Mouse (Mus musculus) small intestine, adult 2 months (tissue): ENCODE data around the gene Cdk6. TPM values are rescaled to one million over a fixed set of nuclear protein-coding genes. Genes with fewer than 3 reads are reported as not detected.
"Not testable (repeated sequence)": the region's sequence is repeated elsewhere in the genome, so short reads cannot be mapped to it uniquely, and the experiment has no call there.

Source experiments
- H3K27ac ChIP-seq: fragments of 200-500 bp; 2 replicates; pipeline ENCODE4 v1.5.1; 2012; ENCODE audit warnings: low read depth, low read length, control low read depth, inconsistent platforms; ENCODE audit not compliant: insufficient read depth
- H3K27me3 ChIP-seq: fragments of 200-500 bp; 2 replicates; pipeline ENCODE4 v1.6.1; 2012; ENCODE audit warnings: mild to moderate bottlenecking, moderate library complexity, low read length, inconsistent platforms; ENCODE audit not compliant: control insufficient read depth, insufficient read depth
- H3K36me3 ChIP-seq: fragments of 200-500 bp; 2 replicates; pipeline ENCODE4 v1.6.1; 2012; ENCODE audit warnings: mild to moderate bottlenecking, low read length, control low read depth, inconsistent platforms; ENCODE audit not compliant: control insufficient read depth, insufficient read depth
- H3K4me1 ChIP-seq: fragments of 200-500 bp; 2 replicates; pipeline ENCODE4 v1.6.1; 2012; ENCODE audit warnings: low read length, inconsistent platforms, mixed read lengths; ENCODE audit not compliant: control insufficient read depth, insufficient read depth, insufficient read length
- H3K4me3 ChIP-seq: fragments of 200-500 bp; 2 replicates; pipeline ENCODE4 v1.5.1; 2012; ENCODE audit warnings: low read depth, mild to moderate bottlenecking, control low read depth, inconsistent platforms, low read length, moderate library complexity
- CTCF ChIP-seq: fragments of 200-500 bp; IDR thresholded peaks from 2 replicates; pipeline ENCODE4 v1.5.1; 2012; ENCODE audit warnings: low read depth, mild to moderate bottlenecking, control low read depth, inconsistent platforms, low read length, moderate library complexity, mixed read lengths; ENCODE audit not compliant: insufficient replicate concordance, insufficient read length; ENCODE audit errors: extremely low read depth
- POLR2A ChIP-seq: fragments of 200-500 bp; IDR thresholded peaks from 2 replicates; pipeline ENCODE4 v1.6.1; 2012; ENCODE audit warnings: low read depth, mild to moderate bottlenecking, control low read depth, inconsistent platforms, low read length, moderate library complexity
- WGBS: fragments of 180-500 bp; shearing (Covaris S2); methylation state at CpG from one replicate; pipeline ENCODE4 v1.1.7; 2018; 5-methylcytosine and 5-hydroxymethylcytosine counted together
- polyA plus RNA-seq: library from polyadenylated mRNA; depleted of rRNA; stranded (reverse); fragments of >200 nt; gene quantifications from 2 replicates; pipeline ENCODE4 v1.2.3, GENCODE M21; 2012

The Cdk6 gene
- polyA plus RNA-seq, 1 experiment = 7.7 TPM

GRCm38 (mm10) chr5:3309587-3309986 is 31.7 kb upstream of the Cdk6 start:
- H3K27me3 ChIP-seq = no peaks in the 10 kb centered on the region
- no peaks in the 10 kb centered on the region for H3K4me1 ChIP-seq
- no peak overlapping the region for H3K4me3 ChIP-seq
- 86% methylated on average over 1 of the region's 1 CpGs for WGBS
- H3K27ac ChIP-seq = no peak overlapping the region
- no peaks in the 10 kb centered on the region for H3K36me3 ChIP-seq
- no peak for TF ChIP-seq CTCF

DNA sequence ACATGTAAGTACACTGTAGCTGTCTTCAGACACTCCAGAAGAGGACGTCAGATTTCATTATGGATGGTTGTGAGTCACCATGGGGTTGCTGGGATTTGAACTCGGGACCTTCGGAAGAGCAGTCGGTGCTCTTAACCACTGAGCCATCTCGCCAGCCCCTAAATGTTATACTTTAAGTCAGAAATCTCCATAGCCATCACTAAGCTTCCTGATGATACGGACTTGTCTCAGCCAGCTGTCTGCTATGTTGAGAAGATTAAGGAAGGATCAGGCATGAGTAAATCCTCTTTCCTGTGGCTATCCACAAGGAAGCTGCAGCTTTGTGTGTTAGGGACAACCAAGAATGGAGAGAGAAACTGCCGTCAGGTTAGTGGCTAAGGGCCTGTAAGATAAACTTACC is 30.1 kb upstream of the Cdk6 start:
- not testable (repeated sequence) for H3K4me3 ChIP-seq, H3K27me3 ChIP-seq, H3K4me1 ChIP-seq, H3K36me3 ChIP-seq, H3K27ac ChIP-seq
- 93% methylated on average over 7 of the region's 7 CpGs for WGBS

- H3K27me3 ChIP-seq, H3K27ac ChIP-seq, H3K36me3 ChIP-seq, H3K4me1 ChIP-seq, H3K4me3 ChIP-seq: not testable (repeated sequence)
- WGBS = 77% methylated on average over 5 of the region's 5 CpGs
These were observed 23.6 kb upstream of the Cdk6 start for GRCm38 (mm10) chr5:3317724-3318123.

DNA sequence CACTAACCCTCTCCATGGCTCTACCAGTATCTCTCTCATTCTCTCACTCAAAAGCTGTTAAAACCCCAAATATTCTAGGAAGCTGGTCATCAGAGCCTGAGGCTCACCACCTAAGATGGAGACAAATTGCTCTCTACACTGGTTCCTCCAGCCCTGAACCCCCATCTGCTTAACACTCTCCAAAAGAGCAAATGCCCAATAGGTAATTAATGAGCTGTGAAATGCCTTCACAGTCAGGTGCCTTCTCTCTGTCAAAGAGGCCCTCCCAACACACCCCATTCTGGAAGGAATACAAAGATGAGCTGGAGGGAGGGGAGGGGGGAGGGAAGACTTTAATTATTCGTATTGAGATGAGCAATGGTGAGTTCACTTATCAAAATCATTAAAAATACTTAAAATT is 21.1 kb upstream of the Cdk6 start:
- WGBS = 76% methylated on average over 1 of the region's 1 CpGs
- Histone ChIP-seq H3K36me3 (no peaks in the 10 kb centered on the region), H3K4me1 (peaks cover 2% of the 10 kb centered on the region; the same call in 1 of the 2 replicates), H3K27me3 (no peaks in the 10 kb centered on the region), H3K4me3 (no peak overlapping the region), H3K27ac (no peak overlapping the region)
- TF ChIP-seq POLR2A (no peak), CTCF (no peak)

GRCm38 (mm10) chr5:3322052-3322451 is 19.2 kb upstream of the Cdk6 start:
- Histone ChIP-seq H3K4me1 (peaks cover 2% of the 10 kb centered on the region; the same call in 1 of the 2 replicates), H3K4me3 (no peak overlapping the region), H3K36me3 (no peaks in the 10 kb centered on the region), H3K27ac (no peak overlapping the region), H3K27me3 (no peaks in the 10 kb centered on the region)
- WGBS = 31% methylated on average over 6 of the region's 6 CpGs
- TF ChIP-seq POLR2A (no peak), CTCF (no peak)

DNA sequence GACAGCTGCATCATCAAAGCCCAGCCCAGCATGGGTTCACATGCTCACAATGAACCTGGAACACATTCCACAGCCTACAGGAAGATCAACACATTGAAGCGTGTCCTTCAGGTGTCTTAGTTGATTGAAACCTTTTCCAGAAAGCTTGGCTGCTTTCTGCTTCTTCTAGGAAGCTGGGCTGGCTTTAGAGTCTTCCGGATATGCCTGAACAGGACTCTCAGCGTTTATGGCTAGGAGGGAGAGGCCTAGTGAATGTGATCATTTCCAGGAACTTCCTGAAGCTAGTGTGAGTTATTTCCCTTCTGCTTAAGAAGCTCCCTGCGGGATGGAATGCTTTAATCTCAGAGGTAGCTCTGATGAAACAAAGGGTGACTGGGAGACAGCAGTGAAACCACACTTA is 17.2 kb upstream of the Cdk6 start:
- TF ChIP-seq CTCF (no peak), POLR2A (no peak)
- Histone ChIP-seq H3K27me3 (no peaks in the 10 kb centered on the region), H3K36me3 (no peaks in the 10 kb centered on the region), H3K4me1 (peaks cover 2% of the 10 kb centered on the region; the same call in 1 of the 2 replicates), H3K4me3 (no peak overlapping the region), H3K27ac (no peak overlapping the region)
- 76% methylated on average over 4 of the region's 4 CpGs for WGBS

GRCm38 (mm10) chr5:3329361-3329760 is 11.9 kb upstream of the Cdk6 start:
- no peaks in the 10 kb centered on the region for H3K27me3 ChIP-seq
- no peaks in the 10 kb centered on the region for H3K36me3 ChIP-seq
- H3K4me1 ChIP-seq = no peaks in the 10 kb centered on the region
- H3K27ac ChIP-seq = no peak overlapping the region
- no peak for TF ChIP-seq POLR2A
- no peak for TF ChIP-seq CTCF
- H3K4me3 ChIP-seq = no peak overlapping the region
- WGBS = 34% methylated on average over 1 of the region's 1 CpGs

GRCm38 (mm10) chr5:3330932-3331331 is 10.4 kb upstream of the Cdk6 start:
- TF ChIP-seq CTCF (no peak), POLR2A (no peak)
- H3K4me3 ChIP-seq = no peak overlapping the region
- H3K36me3 ChIP-seq = no peaks in the 10 kb centered on the region
- H3K4me1 ChIP-seq = no peaks in the 10 kb centered on the region
- 60% methylated on average over 3 of the region's 3 CpGs for WGBS
- H3K27me3 ChIP-seq = no peaks in the 10 kb centered on the region
- H3K27ac ChIP-seq = no peak overlapping the region

- WGBS = 92% methylated on average over 4 of the region's 4 CpGs
- not testable (repeated sequence) for H3K27ac ChIP-seq, H3K36me3 ChIP-seq, H3K4me3 ChIP-seq, H3K4me1 ChIP-seq, H3K27me3 ChIP-seq
These were observed 8.3 kb upstream of the Cdk6 start for GRCm38 (mm10) chr5:3333019-3333418.

DNA sequence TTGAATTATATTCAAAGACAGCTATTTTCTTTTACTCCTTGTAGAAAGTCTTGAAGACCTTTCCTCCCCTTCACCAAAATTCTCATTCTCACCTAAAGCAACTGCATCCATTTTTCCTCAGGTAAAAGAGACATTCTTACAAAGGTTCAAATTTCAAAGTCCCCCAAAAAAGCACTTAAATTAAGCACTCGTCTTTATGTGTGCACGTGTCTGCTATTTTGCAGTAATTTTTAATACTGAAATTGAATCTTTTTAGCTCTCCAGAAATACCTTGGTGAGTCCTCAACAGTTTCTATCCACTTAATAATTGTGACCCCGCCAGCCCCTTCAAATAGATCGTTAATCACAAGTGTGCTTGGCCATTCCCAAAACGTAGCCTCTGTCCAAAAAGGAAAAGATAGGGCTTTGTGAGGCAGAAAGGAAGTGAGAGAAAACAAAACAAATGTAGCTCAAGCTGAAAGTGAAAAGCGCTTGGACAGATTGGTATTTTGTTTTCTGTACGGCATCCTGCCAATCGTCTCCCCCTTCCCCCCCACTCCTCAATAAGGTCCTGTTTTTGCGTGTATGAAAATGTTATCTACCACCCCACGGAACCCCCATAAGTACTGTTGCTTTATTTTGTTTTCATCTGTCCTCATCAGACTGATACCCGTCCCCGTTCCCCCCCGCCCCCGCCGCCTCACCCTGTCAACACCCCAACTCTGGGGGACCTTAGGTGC is 786 bp upstream of the Cdk6 start:
- not testable (repeated sequence) for H3K4me1 ChIP-seq, H3K27ac ChIP-seq, H3K36me3 ChIP-seq, H3K27me3 ChIP-seq
- peak overlapping the region; percentile 71 for H3K4me3 ChIP-seq
- 3% methylated on average over 15 of the region's 15 CpGs for WGBS
